Mouse (Mus musculus) erythroid progenitor cell, adult 5-6 weeks (primary cell): ENCODE results near the gene C2cd3. TPM values are rescaled to one million over a fixed set of nuclear protein-coding genes. Genes with fewer than 3 reads are reported as not detected.

Experiments used
- total RNA-seq, 2 experiments: library from RNA; stranded (forward) in 1 of 2; stranded (reverse) in 1 of 2; fragments of 150-400 nt in 1 of 2; fragments of 186-747, 209-891 nt in 1 of 2; gene quantifications; 2 replicates each; pipeline versions ENCODE4 v1.2.3 to v1.2.4; 2015 to 2017; ENCODE audit warnings: low replicate concordance in 2 of 2

The C2cd3 gene
- total RNA-seq, 2 experiments from 2014 or later = 58.2 to 87.2 TPM

Other genes starting within 250 kb of the C2cd3 start
- not detected in 2 replicates for gene Lipt2, start 213.0 kb upstream of the C2cd3 start, total RNA-seq (2015; ENCODE audit: low replicate concordance)
- gene Lipt2, start 213.0 kb upstream of the C2cd3 start, total RNA-seq (2017; ENCODE audit: low replicate concordance) = not detected in 2 replicates
- not detected in 2 replicates for gene Kcne3, start 195.7 kb upstream of the C2cd3 start, total RNA-seq (2015; ENCODE audit: low replicate concordance)
- gene Kcne3, start 195.7 kb upstream of the C2cd3 start, total RNA-seq (2017; ENCODE audit: low replicate concordance) = not detected in 2 replicates
- gene Pgm2l1, start 144.8 kb upstream of the C2cd3 start, total RNA-seq (2015; ENCODE audit: low replicate concordance) = 14.1 and 19.3 TPM in 2 replicates
- gene Pgm2l1, start 144.8 kb upstream of the C2cd3 start, total RNA-seq (2017; ENCODE audit: low replicate concordance) = 16.0 and 18.9 TPM in 2 replicates
- not detected in 2 replicates for gene P4ha3, start 86.7 kb upstream of the C2cd3 start, total RNA-seq (2015; ENCODE audit: low replicate concordance)
- not detected in 2 replicates for gene P4ha3, start 86.7 kb upstream of the C2cd3 start, total RNA-seq (2017; ENCODE audit: low replicate concordance)
- gene Ppme1, start 74 bp downstream of the C2cd3 start, total RNA-seq (2015; ENCODE audit: low replicate concordance) = 11.3 and 12.6 TPM in 2 replicates
- 14.7 and 31.6 TPM in 2 replicates for gene Ppme1, start 74 bp downstream of the C2cd3 start, total RNA-seq (2017; ENCODE audit: low replicate concordance)
- not detected in 2 replicates for gene Ucp3, start 100.8 kb downstream of the C2cd3 start, total RNA-seq (2015; ENCODE audit: low replicate concordance)
- gene Ucp3, start 100.8 kb downstream of the C2cd3 start, total RNA-seq (2017; ENCODE audit: low replicate concordance) = 1.0 TPM in 1 of 2 replicates, not detected in the other
- 753 and 755 TPM in 2 replicates for gene Ucp2, start 121.1 kb downstream of the C2cd3 start, total RNA-seq (2015; ENCODE audit: low replicate concordance)
- 595 and 716 TPM in 2 replicates for gene Ucp2, start 121.1 kb downstream of the C2cd3 start, total RNA-seq (2017; ENCODE audit: low replicate concordance)
- gene Dnajb13, start 142.7 kb downstream of the C2cd3 start, total RNA-seq (2015; ENCODE audit: low replicate concordance) = 2.9 TPM in 1 of 2 replicates, not detected in the other
- 1.1 and 5.6 TPM in 2 replicates for gene Dnajb13, start 142.7 kb downstream of the C2cd3 start, total RNA-seq (2017; ENCODE audit: low replicate concordance)
- 4.2 and 20.9 TPM in 2 replicates for gene Coa4, start 164.8 kb downstream of the C2cd3 start, total RNA-seq (2015; ENCODE audit: low replicate concordance)
- gene Coa4, start 164.8 kb downstream of the C2cd3 start, total RNA-seq (2017; ENCODE audit: low replicate concordance) = 3.9 and 6.8 TPM in 2 replicates
- gene Rab6a, start 235.2 kb downstream of the C2cd3 start, total RNA-seq (2015; ENCODE audit: low replicate concordance) = 93.0 and 120 TPM in 2 replicates
- gene Rab6a, start 235.2 kb downstream of the C2cd3 start, total RNA-seq (2017; ENCODE audit: low replicate concordance) = 115 and 117 TPM in 2 replicates
- 18.9 and 23.8 TPM in 2 replicates for gene Mrpl48, start 236.1 kb downstream of the C2cd3 start, total RNA-seq (2015; ENCODE audit: low replicate concordance)
- gene Mrpl48, start 236.1 kb downstream of the C2cd3 start, total RNA-seq (2017; ENCODE audit: low replicate concordance) = 8.5 and 19.1 TPM in 2 replicates